Mouse (Mus musculus) ES-Bruce4 (cell line): ENCODE data around the gene Olfr112. TPM values are rescaled to one million over a fixed set of nuclear protein-coding genes. Genes with fewer than 3 reads are reported as not detected.

Source experiments
- H3K27ac ChIP-seq: 2 replicates; pipeline ENCODE4 v1.5.1; 2012; ENCODE audit warnings: low read length, inconsistent platforms; ENCODE audit not compliant: insufficient read depth
- H3K27me3 ChIP-seq: 2 replicates; pipeline ENCODE4 v1.6.1; 2012; ENCODE audit warnings: mild to moderate bottlenecking, low read length, inconsistent platforms; ENCODE audit not compliant: control insufficient read depth, poor library complexity, insufficient read depth, severe bottlenecking
- H3K36me3 ChIP-seq: 2 replicates; pipeline ENCODE4 v1.6.1; 2012; ENCODE audit warnings: inconsistent platforms, mild to moderate bottlenecking, low read length, moderate library complexity; ENCODE audit not compliant: control insufficient read depth, poor library complexity, insufficient read depth, severe bottlenecking
- H3K4me1 ChIP-seq: one replicate; pipeline ENCODE4 v1.8.1; 2011; ENCODE audit warnings: low read length; ENCODE audit not compliant: control insufficient read depth, insufficient read depth
- H3K4me3 ChIP-seq: 2 replicates; pipeline ENCODE4 v1.5.1; 2011; ENCODE audit warnings: low read depth, mild to moderate bottlenecking, low read length
- H3K9ac ChIP-seq: 2 replicates; pipeline ENCODE4 v1.6.1; 2012; ENCODE audit warnings: low read depth, mild to moderate bottlenecking, inconsistent platforms; ENCODE audit not compliant: poor library complexity, severe bottlenecking
- H3K9me3 ChIP-seq: replicated peaks from 2 replicates; pipeline ENCODE4 v1.6.1; 2012; ENCODE audit warnings: mild to moderate bottlenecking, low read length, inconsistent platforms; ENCODE audit not compliant: control insufficient read depth, poor library complexity, insufficient read depth, severe bottlenecking
- CTCF ChIP-seq: IDR thresholded peaks from one replicate; pipeline ENCODE4 v1.8.1; 2011; ENCODE audit warnings: low read depth, low read length
- EP300 ChIP-seq: IDR thresholded peaks from 2 replicates; pipeline ENCODE4 v1.6.1; 2011; ENCODE audit warnings: low read depth, low read length; ENCODE audit not compliant: insufficient read depth
- POLR2A ChIP-seq: IDR thresholded peaks from one replicate; pipeline ENCODE4 v1.8.1; 2011; ENCODE audit warnings: low read length; ENCODE audit not compliant: insufficient read depth
- polyA plus RNA-seq: library from polyadenylated mRNA; stranded (reverse); fragments of >200 nt; gene quantifications from 2 replicates; pipeline ENCODE4 v1.2.4, GENCODE M21; 2011; ENCODE audit warnings: low read depth; ENCODE audit not compliant: missing spikeins, insufficient read depth, insufficient read length

The Olfr112 gene
- polyA plus RNA-seq: not detected in 2 replicates

GRCm38 (mm10) chr17:37569351-37569750 lies at the start of gene Olfr112:
TSS of gene Olfr112 (minus strand) at chr17:37569451.
- H3K4me1 ChIP-seq: no peaks in the 10 kb centered on the region
- H3K9me3 ChIP-seq: peaks cover 8% of the 10 kb centered on the region
- H3K4me3 ChIP-seq: no peak within 1 kb of the TSS
- H3K36me3 ChIP-seq: no peaks in the 10 kb centered on the region
- H3K9ac ChIP-seq: no peak within 1 kb of the TSS
- no peak within 1 kb of the TSS for H3K27ac ChIP-seq
- no peaks in the 10 kb centered on the region for H3K27me3 ChIP-seq
- TF ChIP-seq POLR2A (no peak), CTCF (no peak), EP300 (no peak)

GRCm38 (mm10) chr17:37592643-37593042 lies 23.4 kb upstream of the Olfr112 start, which contains the start of gene Olfr114:
TSS of gene Olfr114 (minus strand) at chr17:37592743.
- no peak within 1 kb of the TSS for H3K27ac ChIP-seq
- no peaks in the 10 kb centered on the region for H3K9me3 ChIP-seq
- TF ChIP-seq CTCF (no peak), EP300 (no peak), POLR2A (no peak)

GRCm38 (mm10) chr17:37577563-37577962 lies 8.3 kb upstream of the Olfr112 start, which contains the start of gene Olfr113:
TSS of gene Olfr113 (minus strand) at chr17:37577663.
- TF ChIP-seq POLR2A: no peak
- TF ChIP-seq EP300: no peak
- TF ChIP-seq CTCF: no peak

More at GRCm38 (mm10) chr17:37592643-37593042, 23.4 kb upstream of the Olfr112 start, which contains the start of gene Olfr114:
- H3K4me3 ChIP-seq: no peak within 1 kb of the TSS
- no peaks in the 10 kb centered on the region for H3K27me3 ChIP-seq
- no peaks in the 10 kb centered on the region for H3K4me1 ChIP-seq
- H3K36me3 ChIP-seq: no peaks in the 10 kb centered on the region
- no peak within 1 kb of the TSS for H3K9ac ChIP-seq

DNA sequence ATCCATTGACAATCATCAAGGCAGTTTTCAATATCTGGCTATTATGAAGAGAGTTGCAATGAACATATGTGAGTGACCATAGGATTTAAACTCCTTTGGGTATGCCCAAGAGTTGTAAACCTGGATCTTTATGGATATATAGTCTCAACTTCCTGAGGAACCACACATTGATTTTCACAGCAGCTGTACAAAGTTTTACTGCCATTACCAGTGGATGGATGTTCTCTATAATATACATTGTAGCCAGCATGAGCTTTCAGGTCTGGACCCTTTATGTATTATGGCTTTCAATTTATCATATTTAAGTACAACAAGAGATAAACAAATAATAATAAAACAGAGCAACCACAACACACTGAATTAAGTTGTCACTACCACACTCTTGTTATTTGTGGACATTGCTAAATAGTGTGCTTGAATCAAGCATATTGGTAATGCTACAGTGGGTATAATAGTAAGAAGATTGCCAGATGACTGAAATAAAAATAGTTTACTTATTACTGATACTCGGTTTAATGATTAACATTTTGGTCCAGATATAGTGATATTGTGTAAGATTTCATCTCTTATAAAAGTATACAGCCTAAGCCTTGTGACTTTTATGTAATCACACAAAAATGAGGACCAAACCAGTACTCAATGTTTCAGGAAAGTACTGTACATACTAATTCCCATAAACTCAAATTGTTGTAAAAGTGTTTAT lies 10.2 kb downstream of the Olfr112 start:
- Histone ChIP-seq H3K9me3 (peaks cover 2% of the 10 kb centered on the region; the same call in 1 of the 2 replicates), H3K36me3 (no peaks in the 10 kb centered on the region), H3K4me3 (no peak overlapping the region), H3K27me3 (no peaks in the 10 kb centered on the region), H3K27ac (no peak overlapping the region), H3K4me1 (no peaks in the 10 kb centered on the region), H3K9ac (no peak overlapping the region)
- TF ChIP-seq EP300 (no peak), POLR2A (no peak), CTCF (no peak)

More at GRCm38 (mm10) chr17:37577563-37577962, 8.3 kb upstream of the Olfr112 start, which contains the start of gene Olfr113:
- Histone ChIP-seq H3K27me3 (no peaks in the 10 kb centered on the region), H3K9me3 (peaks cover 8% of the 10 kb centered on the region), H3K4me1 (no peaks in the 10 kb centered on the region), H3K9ac (no peak within 1 kb of the TSS), H3K36me3 (no peaks in the 10 kb centered on the region), H3K27ac (no peak within 1 kb of the TSS), H3K4me3 (no peak within 1 kb of the TSS)

DNA sequence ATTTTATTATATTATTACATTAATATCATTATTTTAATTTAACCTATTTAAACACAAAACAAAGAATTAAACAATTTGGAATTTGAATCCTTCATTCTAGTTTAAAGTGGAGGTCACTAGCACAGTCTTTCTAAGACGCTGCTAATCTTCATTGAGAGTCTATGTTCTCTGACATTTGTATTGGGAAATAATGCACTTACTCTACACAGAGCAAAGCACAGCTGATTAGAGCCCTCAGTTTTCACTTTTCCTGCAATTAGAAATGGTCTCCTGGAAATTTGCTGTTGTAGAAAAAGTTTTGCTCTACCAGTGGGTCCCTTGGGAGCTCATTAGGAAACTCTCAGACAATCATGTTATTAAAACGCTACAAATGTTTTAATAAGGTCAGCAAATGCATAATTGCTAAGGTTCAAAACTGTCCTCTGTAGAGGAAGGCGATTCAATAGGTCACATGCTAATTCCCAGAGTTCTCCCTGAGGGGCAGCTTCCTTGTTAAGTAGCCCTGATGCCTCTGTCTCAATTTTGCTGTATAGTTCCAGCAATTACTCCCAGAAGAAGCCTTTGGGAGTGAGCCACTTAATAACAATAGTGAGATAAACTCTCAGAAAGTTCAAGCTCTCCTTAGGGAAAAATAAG lies 25.3 kb downstream of the Olfr112 start:
- Histone ChIP-seq H3K27ac (no peak overlapping the region), H3K27me3 (no peaks in the 10 kb centered on the region), H3K9ac (no peak overlapping the region), H3K36me3 (no peaks in the 10 kb centered on the region), H3K9me3 (no peaks in the 10 kb centered on the region), H3K4me3 (no peak overlapping the region), H3K4me1 (no peaks in the 10 kb centered on the region)
- TF ChIP-seq POLR2A: no peak
- no peak for TF ChIP-seq EP300
- TF ChIP-seq CTCF: no peak
